Mouse (Mus musculus) adrenal gland, postnatal 10 days (tissue): ENCODE results near the gene Pfkfb4. TPM values are rescaled to one million over a fixed set of nuclear protein-coding genes. Genes with fewer than 3 reads are reported as not detected.

ENCODE experiments used
- DNase-seq: peaks from one replicate; pipeline ENCODE4 v3.0.0; 2021; ENCODE audit warnings: mixed read lengths
- total RNA-seq, 2 experiments: library from RNA; stranded (reverse); gene quantifications; 2 replicates each; pipeline ENCODE4 v1.2.3; 2021

The Pfkfb4 gene
- total RNA-seq, 2 experiments from 2014 or later = 3.2 to 8.1 TPM

- no peak for DNase-seq
Observed at GRCm38 (mm10) chr9:109032435-109032834, 40.9 kb downstream of the Pfkfb4 start.

DNA sequence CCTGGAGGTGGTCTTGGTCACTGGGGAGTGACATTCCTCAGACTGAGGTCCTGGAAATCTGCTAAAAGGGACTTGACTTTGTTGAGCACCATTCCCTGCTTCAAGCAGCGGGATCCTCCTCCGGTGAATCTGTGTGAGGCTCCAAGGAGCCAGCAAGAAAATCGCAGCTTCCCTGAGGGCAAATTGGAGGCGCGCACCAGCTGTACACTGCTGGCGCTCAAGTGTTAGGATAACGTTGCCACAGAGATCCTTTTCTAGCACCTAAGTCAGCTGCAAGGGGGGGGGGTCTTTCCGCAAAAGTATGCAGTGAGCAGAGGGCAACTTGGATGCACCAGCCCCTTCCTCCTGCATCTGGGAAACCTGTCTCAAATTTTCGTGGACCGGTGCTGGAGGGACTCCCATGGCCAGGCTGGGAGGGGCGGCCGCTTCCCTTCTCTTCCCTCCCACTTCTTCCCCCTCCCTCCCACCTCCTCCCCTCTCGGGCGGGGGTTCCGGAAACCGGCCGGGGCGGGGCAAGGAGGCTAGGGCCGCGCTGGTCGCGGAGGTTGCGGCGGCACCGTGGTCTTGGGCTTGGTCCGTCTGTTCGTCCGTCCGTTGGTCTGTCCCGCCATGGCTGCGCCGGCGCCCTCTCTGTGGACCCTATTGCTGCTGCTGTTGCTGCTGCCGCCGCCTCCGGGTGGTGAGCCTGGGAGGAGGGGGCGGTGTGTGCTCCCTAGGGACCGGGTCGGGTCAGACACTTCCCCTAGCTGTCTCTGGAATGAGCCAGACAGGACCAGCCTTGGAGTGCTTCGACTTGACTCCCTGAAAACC, 46.7 kb downstream of the Pfkfb4 start, which contains the start of gene Shisa5:
Gene Shisa5, plus strand, starts transcription at position 480 of the 810 bp plus-strand sequence.
- DNase-seq = peak; percentile 90

GRCm38 (mm10) chr9:109038901-109039364, 47.4 kb downstream of the Pfkfb4 start:
- peak; percentile 68 for DNase-seq

DNA sequence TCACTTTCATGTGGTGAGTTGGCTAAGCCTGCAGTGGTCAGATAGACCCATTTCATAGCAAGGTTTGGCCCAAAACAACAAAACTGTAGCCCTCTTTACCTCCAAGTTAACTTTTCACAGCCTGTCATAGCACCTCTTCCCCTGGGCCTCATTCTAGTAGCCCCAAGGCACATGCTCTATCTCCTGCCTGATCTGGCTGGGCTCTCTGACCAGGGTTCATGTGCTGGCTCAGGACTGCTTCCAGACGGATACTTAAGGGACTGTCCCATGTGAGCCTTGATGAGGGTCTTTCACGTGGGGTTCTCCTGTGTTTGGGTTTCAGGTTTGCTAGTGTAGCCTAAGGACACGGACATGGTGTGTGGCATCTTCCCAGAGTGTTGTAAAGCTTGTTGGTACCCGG, 48.1 kb downstream of the Pfkfb4 start:
- DNase-seq = no peak

GRCm38 (mm10) chr9:109040216-109040615, 48.6 kb downstream of the Pfkfb4 start:
- no peak for DNase-seq

GRCm38 (mm10) chr9:109040906-109041305, 49.3 kb downstream of the Pfkfb4 start:
- DNase-seq = no peak

DNA sequence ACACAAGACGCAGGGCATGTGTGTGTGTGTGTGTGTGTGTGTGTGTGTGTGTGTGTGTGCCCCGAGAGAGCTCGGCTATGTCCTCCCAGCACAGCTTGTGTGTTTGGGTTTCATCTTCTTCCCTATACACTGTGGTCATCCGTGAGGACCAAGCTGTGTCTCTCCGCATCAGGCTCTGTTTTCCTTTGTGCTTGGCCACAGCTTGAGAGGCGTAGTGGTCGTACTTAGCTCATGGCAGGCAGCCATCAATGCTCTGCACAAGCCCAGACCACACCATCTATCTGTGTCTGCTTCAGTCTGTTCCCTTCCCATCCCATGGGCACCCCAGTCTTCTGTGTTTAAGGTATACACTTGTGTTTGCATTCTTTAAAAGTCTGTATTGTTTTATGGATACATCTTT, 49.8 kb downstream of the Pfkfb4 start:
- DNase-seq = no peak

GRCm38 (mm10) chr9:109046306-109046705, 54.7 kb downstream of the Pfkfb4 start:
- peak; percentile 75 for DNase-seq

GRCm38 (mm10) chr9:109049316-109049715, 57.7 kb downstream of the Pfkfb4 start:
- DNase-seq = no peak

GRCm38 (mm10) chr9:109049996-109050673, 58.6 kb downstream of the Pfkfb4 start:
- DNase-seq = no peak

- DNase-seq = no peak
Observed at GRCm38 (mm10) chr9:109050674-109050997, 59.1 kb downstream of the Pfkfb4 start.

- DNase-seq = no peak
Observed at GRCm38 (mm10) chr9:109051011-109051501, 59.5 kb downstream of the Pfkfb4 start.

DNA sequence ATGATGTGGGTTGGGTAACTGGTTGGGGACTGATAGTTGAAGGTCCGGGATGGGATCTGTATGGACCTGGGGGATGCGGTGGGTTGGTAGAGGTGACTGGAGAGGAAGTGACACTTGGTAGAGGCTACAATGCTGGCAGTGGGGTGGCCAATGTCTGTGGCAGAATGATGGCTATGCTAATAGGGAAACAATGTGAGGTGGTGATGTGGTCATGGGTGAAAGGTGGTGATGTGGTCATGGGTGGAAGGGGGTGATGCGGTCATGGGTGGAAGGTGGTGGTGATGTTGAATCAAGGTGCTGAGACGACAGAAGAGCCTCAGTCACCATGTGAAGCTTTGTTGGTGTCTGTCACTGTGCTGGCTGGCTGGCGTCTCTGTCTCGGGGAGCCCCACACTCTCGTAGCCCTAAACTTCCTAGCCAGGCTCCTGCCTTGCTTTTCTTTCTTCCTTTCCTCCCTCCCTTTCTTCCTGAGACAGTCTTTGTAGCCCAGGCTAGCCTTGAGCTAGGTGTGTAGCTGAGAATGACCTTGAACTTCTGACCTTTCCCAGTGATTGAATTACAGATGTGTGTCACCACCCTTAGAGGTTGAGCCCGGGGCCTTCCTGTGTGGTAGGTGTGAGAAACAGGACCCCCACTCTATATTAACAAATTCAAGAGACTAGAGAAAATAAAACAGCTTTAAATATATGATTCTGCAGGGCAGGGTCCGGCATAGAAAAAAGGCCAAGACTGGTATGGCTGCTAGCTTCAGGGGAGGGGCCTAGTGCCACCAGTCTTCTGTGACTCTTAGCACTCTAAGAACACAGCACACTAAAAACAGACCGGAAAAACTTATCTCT, 60.3 kb downstream of the Pfkfb4 start:
- no peak for DNase-seq

DNA sequence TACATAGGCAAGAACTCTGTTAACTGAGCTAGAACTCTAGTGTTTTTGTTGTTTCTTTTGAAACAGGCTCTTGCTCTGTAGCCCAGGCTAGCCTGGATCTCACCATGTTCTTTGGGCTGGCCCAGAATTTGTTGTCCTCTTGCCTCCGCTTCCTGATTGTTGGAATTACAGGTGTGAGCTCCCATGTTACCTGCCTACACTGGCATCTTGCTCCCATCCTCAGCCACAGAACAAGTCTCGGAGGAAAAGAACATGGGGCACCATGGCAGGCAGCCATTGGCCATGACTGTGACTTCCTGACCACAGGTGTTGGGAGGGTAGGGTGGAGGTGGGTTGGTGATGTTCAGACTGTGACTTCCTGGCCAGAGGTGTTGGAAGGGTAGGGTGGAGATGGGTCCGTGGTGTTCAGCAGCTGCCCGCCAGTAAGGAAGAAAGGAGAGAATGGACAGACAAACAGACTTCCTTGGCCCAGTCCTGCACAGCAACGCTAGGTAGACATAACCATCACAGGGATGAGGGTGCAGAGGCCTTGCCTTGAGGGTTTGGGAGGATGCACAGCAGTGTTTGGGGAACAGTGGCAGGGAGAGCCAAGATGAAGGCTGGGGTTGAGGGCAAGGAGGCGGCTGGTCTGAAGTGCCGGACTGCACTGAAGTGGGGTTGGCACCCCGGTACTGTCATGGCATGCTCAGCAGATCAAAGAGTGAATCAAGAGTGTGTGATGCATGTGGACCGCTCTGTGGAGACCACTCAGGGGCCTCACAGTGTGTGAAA, 61.1 kb downstream of the Pfkfb4 start:
- DNase-seq = no peak

DNA sequence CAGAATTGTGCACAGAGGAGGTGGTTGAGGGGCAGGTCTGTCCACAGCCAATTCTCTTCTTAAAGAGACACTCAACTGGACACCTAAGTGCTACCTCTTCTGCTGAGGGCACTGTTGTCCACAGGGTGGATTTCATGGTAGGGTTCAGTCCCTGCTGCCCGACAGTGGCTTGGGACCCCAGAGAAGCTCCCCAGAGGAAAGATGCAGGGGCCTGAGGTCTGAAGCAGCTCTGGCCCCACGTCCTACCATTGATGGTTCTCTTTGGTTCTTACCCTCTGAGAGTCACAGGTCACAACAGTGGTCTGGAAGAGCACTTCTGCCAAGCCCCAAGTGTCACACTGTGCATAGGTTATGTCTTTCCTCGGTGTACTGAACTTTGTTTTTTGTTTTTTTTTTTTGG, 61.8 kb downstream of the Pfkfb4 start:
- DNase-seq = no peak

DNA sequence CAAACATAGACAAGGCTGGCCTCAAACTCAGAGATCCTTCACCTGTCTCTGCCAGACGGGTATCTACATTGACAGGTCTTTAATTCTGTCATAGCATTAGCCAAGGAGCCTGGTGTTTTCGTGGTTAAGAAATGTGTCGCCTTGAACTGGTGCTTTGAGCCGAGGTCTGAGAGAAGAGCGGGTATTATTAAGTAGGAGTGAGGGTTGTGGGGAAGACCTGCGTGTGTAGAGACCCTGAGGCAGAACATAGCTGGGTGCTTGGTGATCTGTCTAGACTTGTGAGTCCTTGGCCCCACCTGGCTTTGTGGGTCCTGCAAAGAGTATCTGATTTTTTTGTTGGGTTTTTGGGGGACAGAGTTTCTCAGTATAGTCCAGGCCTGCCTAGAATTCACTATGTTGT, 62.3 kb downstream of the Pfkfb4 start:
- no peak for DNase-seq

DNA sequence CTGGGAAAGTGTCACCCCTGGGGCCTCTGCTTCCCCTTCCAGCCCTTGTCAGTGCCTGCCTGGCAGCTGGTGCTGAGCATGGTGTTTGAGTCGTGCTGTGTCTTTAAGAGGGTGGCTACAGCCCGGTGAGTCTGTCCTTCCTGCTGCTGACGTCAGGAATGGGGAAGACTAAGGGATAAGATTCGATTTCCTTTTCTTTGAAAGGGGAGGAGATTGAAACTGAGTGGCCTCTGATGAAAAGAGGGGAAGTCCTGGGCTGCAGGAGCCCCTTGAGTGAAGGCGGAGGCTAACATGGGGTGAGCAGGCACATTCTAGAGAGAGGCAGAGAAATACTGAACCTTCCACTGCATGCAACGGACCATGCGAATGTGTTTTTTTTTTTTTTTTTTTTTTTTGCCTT, 63.1 kb downstream of the Pfkfb4 start:
- DNase-seq = peak; percentile 80

DNA sequence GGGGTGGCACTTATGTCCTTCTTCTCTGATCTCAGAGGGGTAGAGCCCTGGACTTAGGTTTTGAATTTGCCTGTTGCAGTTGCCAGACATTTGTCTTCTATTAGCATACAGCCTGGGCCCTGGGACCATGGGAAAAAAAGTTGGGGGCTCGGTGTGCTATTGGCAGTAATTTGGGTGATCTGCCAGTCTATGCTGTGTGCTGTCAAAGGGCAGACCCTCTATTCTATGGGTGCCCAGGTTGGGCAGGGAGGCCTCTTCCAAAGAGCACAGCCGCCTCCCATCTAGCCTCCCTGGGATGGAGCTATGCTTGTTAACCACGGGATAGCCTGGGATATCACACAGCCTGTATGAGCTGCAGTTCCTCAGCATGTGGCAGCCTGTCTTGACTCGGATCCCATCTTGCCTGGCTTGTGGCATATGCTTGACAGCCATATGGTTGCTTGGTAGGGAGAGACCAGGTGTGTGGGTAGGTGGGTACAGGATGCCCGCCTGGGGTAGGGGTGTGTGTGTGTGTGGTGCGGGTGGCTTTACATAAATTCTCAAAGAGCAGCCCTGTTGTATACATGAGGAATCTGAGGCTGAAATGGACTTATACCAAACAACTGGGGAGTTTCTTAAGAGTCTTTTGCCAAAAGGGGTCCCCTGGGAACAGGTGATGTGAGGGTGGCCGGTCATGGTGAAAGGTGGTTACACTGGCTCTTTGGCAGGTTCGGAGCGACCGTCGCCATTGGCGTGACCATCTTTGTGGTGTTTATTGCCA, 63.9 kb downstream of the Pfkfb4 start:
- no peak for DNase-seq

DNA sequence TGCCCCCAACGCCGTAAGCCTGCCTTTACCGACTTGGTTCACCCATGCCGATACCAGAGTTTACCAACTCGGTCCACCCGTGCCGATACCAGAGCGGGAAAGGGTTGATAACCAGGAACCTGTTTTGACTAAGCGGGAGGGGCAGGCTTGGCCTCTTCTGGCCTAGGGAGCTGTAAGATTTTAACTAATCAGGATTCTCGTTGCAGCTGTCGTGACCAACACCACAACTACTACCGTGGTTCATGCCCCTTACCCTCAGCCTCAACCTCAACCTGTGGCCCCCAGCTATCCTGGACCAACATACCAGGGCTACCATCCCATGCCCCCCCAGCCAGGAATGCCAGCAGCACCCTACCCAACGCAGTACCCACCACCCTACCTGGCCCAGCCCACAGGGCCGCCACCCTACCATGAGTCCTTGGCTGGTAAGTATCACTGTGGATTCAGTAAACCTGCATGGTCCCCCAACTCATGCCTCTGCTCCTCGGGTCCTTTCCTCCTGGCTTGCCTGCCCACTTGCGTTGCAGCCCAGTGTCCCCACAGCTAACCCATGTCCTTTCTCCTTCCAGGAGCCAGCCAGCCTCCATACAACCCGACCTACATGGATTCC, 64.6 kb downstream of the Pfkfb4 start:
- DNase-seq = no peak

DNA sequence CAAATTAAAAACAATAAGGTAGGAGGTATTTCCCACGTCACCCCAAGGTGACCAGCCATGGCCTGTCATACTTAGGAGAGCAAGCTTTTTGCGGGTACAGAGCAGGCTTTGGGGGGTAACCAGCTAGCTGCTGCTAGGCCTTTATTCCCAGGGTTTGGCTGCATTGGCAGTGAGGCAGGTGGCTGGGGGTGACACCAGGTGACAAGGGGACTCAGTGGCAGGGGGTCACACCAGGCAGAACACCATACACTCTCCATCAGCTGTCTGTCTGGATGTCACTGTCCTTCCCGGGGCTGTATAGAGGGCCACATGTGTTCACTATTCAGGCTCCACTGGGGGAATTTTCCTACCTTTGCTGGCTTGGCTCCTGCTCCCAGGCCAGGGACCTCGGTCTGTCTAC, 65.3 kb downstream of the Pfkfb4 start:
- DNase-seq = no peak

- DNase-seq = no peak
Observed at GRCm38 (mm10) chr9:109057543-109057942, 66.0 kb downstream of the Pfkfb4 start.
